Mouse (Mus musculus) CD4-positive, CD25-positive, alpha-beta regulatory T cell, adult 2 months (primary cell): ENCODE measurements around the gene Abcd3.
"Not testable (repeated sequence)": the region's sequence is repeated elsewhere in the genome, so short reads cannot be mapped to it uniquely, and the experiment has no call there.

Source experiments
- DNase-seq: peaks from one replicate; pipeline ENCODE4 v3.0.0-alpha.2; 2012; ENCODE audit warnings: low read depth, low spot score

The Abcd3 gene

DNA sequence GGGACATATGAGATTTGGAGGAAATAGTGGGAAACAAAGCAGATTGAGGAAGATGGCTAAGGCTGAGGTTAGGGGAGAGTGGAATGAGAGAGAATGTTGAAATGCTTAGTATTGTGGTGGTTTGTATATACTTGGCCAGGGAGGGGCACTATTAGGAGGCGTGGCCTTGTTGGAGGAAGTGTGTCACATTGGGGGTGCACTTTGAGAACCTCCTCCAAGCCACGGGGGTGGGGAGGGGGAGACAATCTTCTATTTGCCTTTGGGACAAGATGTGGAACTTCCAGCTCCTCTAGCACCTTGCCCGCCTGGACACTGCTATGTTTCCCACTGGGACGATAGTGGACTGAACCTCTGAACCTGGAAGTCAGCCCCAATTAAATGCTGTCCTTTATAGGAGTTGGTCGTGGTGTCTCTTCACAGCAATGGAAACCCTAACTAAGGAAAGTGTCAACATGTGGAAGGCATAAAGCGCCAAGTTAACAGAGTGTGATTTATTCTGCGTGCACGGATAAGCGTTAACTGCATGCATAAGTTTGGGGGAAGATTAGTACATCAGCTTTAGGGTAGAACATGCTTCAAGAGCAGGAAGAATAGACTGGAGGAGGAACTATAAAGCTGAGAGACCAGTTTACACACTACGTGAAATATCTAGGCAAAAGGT is 3.8 kb upstream of the Abcd3 start:
- no peak for DNase-seq

DNA sequence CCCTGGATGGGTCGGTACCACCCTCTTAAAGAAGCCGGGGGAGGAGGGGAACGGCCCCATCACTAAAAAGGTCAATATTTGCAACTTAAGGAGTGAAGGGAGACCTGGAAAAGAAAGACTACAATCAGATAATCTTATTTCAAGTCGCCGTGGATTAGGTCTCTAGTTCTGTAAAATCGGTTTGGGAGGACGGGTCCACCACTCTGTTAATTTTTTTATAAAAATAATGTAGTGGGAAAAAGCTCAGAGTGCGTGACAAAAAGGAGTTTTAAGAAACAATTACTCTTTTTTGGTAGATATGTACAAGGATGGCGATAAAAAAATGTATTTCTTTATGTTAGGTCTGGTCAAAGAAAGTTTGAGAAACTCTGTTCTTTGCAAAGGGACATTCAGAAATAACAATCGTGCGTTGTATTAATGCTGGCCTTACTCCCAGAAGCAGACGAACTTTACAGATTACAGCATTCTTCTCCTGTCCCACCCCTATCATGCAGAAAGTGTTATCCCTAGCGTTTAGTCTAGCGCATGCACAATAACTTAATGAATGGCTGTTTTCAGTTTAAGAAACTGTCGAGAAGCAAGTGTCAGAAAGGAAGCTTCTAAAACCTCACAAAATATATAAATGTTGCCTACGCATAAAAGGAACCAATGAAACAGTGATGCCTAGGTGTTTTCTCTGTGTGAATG is 590 bp upstream of the Abcd3 start:
- DNase-seq = no peak

DNA sequence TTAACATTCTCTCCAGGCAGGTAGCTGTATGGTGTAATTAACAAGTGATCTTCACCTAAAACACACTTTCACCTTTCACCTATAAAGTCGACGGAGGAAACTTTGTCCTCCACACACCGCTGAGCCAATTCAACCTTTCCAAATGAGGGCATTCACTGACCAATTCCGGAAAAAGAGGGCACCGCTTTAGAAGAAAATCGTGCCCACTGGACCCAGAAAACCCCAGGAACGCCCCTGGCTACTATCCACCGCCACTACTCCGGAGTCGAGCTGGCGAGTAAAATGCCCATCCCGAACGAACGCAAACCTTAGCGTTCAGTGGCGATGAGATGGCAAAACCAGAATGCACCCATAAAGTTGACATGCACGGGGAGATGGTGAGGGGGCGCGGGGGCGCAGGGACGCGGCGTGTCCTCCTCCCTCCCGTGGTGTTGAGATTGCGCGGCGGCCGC is 663 bp downstream of the Abcd3 start:
- DNase-seq = no peak

DNA sequence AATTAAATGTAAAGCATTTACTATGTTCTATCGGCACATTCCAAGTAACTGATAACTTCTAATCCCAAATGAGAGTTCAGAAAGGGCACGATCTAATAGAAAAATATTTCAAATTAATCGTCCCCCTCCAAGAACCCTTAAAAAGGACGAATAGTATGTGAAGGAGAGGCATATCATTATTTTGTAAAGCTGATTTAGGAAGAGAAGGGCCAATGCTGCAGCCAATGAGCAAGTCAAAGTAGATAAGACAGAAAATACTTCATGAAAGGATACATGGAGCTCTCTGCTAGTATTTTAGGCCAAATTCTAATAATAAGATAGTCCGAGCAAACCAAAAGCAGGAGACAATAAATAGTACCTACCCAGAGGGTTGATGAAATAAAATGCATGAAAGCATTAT is 1.3 kb downstream of the Abcd3 start:
- no peak for DNase-seq

DNA sequence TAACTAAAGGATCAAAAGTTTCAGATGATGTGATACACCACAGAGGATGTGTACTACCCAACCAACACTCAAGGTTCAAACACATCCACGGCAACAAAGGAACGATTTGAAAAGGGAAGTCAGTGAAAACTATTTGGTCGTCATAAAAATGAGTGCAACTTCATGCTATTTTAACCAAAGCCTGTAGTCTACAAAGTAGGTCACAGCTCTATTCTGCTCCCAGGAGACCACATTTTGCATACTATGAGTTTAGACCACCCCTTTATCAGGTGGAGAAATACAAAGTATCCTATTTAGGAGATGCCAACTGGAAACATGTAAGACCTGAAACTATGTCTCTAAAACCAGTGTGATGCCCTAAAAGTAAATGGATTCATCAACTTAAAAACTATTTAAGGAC is 6.9 kb downstream of the Abcd3 start:
- no peak for DNase-seq

DNA sequence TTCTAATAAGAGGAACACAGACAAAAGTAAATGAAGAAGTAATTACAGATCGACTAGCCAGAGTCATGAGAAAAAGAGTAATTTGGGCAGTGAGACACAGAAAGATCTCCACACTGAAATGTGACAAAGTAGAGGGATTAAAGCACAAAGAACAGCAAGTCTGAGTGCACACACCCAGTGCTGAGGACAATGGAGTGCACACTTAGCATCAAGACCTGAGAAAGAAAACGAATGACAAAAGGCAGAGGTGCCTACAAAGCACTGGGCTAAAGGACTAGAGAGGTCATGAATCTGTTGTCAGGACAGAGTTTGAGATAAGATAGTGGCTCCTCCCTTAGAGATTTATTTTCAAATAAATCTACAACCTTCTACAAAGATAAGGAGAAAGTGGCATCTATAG is 20.9 kb downstream of the Abcd3 start:
- no peak for DNase-seq

DNA sequence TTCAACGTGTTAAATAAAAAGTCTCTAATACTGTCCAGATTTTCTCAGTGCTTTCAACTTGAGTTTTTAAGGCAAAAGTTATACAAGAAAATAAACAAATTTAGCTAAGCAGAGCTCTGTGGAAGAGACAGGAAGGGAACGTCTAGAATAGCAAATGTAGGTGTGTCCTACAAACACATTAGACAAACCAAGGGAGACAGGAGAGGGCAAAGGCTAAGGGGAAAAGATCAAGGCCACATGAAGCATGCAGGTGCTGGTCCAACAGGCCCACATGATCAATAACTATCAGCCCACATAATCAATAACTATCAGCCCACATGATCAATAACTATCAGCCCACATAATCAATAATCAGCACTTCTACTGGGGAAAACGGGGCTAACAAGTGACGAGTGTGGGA is 22.9 kb downstream of the Abcd3 start:
- DNase-seq = no peak

DNA sequence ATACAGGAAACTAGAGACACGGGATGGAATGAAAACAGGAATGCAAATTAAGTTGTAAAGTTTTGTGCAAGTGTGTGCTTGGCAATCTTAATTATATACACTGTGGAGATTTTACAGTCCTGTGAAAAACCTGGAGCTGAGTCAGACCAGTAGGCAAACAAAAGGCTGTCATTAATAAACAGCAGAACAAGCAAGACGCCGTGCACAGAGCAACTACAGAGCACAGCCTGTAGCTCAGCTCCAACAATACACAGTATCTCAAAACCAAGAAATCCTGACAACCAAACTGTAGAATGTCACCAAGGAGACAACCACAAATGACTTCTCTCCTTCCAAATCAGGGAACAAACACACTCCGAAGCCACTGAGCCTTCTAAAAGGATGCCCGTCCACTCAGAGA is 24.7 kb downstream of the Abcd3 start:
- DNase-seq = no peak

DNA sequence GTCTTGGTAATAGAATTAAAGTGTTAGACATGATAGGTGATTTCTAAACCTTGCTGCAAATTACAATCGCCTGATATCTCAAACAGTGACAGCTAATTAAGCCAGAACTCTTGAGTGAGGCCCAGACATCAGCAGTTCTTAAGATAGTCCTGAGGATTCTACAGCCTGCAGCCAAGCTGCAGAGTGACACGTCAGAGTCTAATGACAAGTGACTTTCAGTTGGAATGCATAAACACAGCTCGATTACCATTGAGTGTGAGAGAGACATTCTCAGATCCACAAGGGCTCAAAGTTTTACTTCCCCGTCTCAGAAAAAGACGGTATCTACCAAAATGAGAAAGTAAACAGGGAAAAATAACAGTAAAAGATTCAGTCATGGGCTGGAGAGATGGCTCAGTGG is 25.3 kb downstream of the Abcd3 start:
- no peak for DNase-seq

DNA sequence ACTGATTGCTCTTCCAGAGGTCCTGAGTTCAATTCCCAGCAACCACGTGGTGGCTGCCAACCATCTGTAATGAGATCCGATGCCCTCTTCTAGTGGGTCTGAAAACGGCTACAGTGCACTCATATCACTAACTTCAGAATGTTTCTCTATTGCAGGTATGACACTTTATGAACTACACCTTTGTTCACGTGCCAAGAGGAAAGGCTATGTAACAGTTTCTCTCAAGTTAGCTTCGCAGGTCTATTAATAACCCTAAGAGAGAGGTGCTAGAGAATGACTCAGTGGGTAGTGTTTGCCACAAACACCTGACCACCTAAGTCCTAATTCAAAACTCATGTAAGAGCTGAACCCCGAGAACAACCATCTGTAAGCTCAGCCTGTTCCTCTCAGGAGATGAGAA is 32.1 kb downstream of the Abcd3 start:
- DNase-seq = no peak

DNA sequence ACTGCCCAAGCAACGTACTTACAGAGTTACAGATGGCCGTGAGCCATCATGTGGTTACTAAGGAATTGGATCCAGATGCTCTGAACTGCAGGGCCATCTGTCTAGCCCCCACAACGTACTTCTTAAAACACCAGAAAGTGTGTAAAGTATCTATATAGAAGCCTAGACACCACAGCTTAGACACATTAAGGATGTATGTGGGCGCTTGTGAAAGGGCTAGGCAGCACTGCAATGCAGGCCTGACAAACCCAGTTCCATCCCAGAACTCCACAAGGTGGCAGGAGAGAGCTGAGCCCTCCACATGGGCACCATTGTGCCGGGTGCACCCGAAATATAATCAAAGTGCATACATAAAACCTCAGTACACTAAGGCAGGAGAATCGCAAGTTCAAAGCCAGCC is 37.2 kb downstream of the Abcd3 start:
- DNase-seq = peak; percentile 51

DNA sequence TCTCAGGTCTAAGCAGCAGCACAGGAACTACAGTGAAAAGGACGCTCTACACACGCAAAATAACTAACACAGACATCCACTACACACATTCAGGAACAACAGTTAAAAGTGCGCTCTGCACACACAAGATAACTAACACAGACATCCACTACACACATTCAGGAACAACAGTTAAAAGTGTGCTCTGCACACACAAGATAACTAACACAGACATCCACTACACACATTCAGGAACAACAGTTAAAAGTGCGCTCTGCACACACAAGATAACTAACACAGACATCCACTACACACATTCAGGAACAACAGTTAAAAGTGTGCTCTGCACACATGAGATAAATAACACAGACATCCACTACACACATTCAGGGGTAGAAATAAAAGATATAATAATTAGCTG is 41.8 kb downstream of the Abcd3 start:
- not testable (repeated sequence) for DNase-seq

DNA sequence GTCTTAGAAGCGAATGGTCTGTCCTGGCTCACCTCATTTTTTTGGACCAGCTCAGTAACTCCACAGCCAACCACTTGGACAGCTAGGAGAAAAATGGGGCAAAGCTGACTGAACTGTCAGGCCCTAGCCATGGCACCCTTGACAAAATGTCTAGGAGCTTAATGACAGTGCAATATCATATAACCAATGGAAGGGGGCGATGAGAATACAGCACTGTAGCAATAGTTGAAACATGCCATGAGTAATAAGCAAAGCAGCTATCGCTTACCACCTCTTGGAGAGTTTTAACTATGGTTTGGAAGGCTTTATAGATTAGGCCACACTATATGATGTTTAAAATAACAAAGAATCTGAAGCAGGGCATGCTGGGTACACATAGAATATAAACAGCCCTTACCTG is 46.3 kb downstream of the Abcd3 start:
- no peak for DNase-seq

DNA sequence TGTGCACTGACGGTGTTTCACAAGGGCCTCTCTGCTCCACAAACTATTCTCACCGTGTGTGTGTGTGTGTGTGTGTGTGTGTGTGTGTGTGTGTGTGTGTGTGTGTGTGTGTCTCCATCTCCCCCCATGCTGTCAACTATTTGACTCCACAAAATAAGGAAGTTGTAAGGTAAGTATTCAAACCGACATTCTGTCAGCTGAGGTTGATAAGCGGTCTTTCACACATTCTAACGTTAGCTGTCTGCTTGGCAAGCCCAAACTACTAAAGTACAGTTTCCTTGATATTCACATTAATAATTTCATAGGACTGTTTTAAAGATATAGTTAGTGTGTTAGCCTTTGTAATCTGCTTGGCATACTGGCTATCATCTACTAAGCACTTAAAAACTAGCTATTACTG is 48.3 kb downstream of the Abcd3 start:
- no peak for DNase-seq

DNA sequence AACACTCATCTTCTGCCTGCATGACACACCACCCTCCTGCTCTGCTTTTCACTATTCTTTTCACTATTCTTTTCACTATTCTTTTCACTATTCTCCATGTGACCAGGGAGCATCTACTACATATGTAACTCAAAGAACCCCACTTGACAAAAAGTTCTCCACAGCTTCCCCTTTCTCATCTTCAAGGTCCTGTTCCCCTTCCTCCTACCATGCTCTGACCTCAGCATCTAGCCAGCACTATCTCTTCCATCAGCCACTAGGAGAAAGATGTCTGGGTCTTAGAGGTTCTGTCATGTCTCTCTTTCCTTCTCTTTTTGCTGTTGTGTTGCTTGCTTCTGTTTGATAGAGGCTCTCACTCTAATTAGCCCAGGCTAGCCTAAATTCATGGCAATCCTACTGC is 49.1 kb downstream of the Abcd3 start:
- DNase-seq = no peak

DNA sequence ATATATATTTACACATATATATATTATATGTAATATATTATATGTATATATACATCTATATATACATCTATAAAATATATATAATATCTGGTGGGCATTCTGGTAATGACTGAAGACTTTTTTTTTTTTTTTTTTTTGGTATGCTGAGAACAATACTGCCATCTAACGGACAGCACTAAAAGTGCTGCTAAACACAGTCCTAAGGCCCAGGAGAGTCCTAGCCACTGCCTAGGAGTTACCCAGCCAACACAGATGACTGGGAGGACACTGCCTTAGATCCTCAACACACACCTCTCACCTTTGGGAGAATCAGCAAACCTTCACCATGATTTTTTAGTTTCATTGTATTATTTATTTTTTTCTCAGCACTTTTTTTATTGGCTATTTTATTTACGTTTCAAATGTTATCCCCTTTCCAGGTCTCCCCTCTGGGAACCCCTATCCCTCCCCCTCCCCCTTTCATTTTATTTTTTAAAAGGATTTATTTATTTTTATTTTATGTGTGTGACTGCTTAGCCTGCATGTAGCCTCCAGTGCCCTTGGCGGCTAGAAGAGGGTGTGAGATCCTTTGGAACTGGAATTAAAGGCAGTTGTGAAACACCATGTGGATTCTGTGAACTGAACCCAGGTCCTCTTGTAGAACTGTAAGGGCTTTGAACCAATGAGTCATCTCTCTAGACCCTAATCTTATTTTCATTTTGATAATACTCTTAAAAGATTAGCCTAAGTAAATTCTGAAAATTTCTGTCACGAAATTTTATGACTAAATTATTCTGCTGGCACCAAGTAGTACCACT is 52.8 kb downstream of the Abcd3 start:
- peak; percentile 46 for DNase-seq

DNA sequence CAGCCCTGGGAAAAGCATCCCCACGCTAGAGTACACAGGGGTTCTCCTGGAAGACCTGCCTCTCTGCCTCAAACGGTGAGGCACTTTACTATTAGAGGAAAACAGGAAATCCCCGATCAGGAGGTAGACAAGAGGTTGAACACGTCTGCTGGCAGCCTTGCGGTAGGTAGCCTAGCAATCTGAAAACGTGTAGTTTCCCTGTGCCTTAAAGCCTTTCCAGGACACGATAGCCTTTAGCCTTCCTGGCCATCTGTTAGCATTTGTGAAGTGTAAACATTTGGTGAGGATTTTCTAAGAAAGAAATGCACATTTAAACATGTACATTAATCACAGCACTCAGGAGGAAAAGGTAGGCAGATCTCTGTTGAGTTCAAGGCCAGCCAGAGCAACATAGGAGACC is 56.7 kb downstream of the Abcd3 start:
- DNase-seq = no peak

DNA sequence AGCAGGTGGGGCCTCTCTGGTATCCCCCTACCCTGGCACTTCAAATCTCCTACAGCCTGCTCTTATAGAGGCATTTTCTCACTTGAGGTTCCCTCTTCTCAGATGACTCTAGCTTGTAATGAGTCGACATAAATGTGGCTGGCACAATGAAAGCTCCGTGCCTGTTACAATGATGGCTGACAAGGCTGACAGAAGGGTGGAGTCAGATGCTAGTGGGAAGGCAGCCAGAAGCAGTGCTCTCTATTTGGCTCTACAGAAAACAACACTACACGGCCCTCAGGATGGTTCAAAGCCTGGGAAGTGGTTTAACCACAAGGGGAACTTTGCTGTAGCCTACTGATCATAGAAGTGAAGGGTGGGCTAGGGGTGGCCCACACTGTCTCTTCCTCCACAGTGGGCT is 60.0 kb downstream of the Abcd3 start:
- DNase-seq = no peak

DNA sequence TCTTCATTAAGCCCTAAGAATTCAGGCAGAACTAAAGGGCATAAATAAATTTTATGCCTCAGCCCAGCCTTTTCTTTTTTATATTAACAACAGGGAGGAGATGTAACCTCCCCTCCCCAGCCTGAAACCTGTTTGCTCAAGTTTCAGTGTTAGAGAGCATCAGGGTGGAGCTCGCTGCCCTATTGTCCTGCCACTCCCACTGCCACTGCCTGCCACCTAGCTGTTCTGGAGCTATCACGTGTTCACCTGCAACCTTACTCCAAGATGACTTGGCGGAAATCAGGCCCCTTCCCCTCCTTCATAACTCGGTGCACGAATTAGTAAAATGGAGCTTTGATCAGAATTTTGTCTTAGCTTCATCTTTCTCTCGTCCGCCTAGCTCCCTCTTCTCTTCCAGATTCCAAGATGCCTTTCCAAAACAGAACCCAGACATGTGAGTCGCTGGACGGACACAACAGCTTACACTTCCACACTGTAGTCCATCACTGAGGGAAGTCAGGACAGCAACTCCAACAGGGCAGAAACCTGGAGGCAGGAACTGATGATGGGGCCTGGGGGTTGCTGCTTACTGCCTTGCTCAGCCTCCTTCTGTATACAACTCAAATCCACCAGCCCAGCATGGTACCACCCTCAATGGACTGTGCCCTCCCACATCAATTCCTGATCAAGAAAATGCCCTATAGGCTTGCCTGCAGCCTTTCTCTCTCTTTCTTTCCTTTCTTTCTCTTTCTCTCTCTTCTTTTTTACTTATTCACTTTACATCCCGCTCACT is 60.6 kb downstream of the Abcd3 start:
- DNase-seq = not testable (repeated sequence)

DNA sequence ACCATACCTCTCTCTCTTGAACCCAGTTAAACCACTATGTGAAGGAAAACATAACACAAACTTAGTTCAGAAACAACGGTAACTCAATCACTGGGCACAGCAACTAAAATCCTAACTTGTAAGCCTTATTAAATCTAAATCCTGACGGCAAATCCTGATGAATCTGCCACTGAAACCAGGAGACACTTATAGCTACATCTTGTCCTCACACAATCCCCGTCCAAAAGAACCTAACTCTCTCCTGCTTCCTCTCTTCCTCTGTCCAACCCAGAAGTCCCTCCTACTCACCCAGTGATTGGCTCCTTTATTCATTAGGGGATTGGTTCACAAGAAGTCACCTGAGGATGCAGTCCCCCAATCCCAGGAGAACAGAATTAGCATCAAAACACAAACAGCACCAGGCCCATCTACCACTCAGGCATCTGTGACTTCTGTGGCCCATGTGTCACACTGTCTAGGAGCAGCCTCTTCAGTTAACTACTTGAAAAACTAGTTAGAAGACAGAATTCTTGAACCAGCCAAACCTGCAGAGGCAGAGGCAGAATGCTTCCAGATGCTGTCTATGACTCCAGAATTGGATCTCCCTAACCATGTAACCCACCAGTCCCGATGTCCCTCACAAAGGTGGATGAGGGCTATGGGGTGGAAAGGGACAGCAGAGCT is 73.8 kb downstream of the Abcd3 start:
- DNase-seq = not testable (repeated sequence)

DNA sequence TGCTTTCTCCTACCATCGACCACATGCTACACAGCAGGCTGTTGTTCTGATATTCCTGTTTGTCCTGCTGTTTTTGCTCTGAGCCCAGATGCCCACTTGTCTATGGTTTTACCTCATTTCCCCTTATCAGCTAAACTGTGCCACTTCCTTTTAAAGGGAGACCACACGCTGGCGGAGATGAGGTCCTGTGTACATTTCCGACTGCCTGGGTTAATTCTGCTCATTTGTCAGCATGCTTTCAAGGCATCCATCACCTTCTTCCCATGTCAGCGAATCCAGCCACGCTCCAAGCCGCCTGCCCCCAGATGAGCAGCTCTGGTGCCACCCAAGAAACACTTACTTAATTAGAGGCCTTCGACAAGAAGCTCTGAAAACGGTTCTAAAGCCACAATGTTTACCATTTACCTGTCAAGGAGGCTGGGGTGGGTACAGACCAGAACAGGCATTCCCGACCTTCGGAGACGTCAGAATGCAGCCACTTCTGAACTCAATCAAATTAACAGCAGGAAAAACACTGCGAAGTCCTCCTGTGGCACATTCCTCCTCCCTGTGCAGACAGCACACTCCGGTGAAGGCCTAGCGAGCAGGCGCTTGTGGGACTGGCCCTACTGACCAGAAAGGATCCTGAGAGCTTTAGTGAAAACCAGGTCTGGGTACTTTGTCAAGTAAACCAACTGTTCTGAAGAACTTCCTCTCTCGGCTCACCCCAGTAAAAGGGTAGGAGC is 75.5 kb downstream of the Abcd3 start:
- no peak for DNase-seq
